Mouse (Mus musculus): ENCODE data around the gene Lcor. TPM values are rescaled to one million over a fixed set of nuclear protein-coding genes. Genes with fewer than 3 reads are reported as not detected.
A peak's percentile ranks its signal among the peaks of the same experiment; 100 is the strongest.

Gene Lcor
- polyA plus RNA-seq, 1 experiment, result 2.4 TPM

- Histone ChIP-seq H3K27me3 (ENCODE audit: control insufficient read depth, insufficient read depth, low read length) (no peaks in the 10 kb centered on the region), H3K4me3 (ENCODE audit: extremely low read depth, insufficient read depth, insufficient read length) (peak overlapping the region; percentile 35), H3K4me1 (ENCODE audit: control insufficient read depth, insufficient read depth, insufficient read length) (peaks cover 5% of the 10 kb centered on the region; the same call in 1 of the 2 replicates), H3K36me3 (ENCODE audit: control insufficient read depth, insufficient read depth, low read length) (no peaks in the 10 kb centered on the region), H3K27ac (ENCODE audit: insufficient read depth, low read length) (no peak overlapping the region)
- WGBS, result 2% methylated on average over 6 of the region's 6 CpGs
- peak; percentile 88; the same call in 1 of the 2 replicates for TF ChIP-seq CTCF (IDR thresholded peaks at IDR 0.05; ENCODE audit: extremely low read depth, insufficient read depth, insufficient read length, insufficient replicate concordance)
- no peak for TF ChIP-seq POLR2A (IDR thresholded peaks at IDR 0.05; ENCODE audit: low read depth, low read length)
- peak; percentile 52 to 70 for DNase-seq (ENCODE audit: low read depth in 1 of 2, low spot score in 2 of 2)
Observed at GRCm38 (mm10) chr19:41442608-41442969, 39.8 kb upstream of the Lcor start.

GRCm38 (mm10) chr19:41444491-41444890 lies 37.9 kb upstream of the Lcor start:
- whole genome bisulfite sequencing, result 82% methylated on average over 8 of the region's 8 CpGs
- TF ChIP-seq CTCF (IDR thresholded peaks at IDR 0.05; ENCODE audit: extremely low read depth, insufficient read depth, insufficient read length, insufficient replicate concordance) (no peak), POLR2A (IDR thresholded peaks at IDR 0.05; ENCODE audit: low read depth, low read length) (no peak)
- no peak for DNase-seq (ENCODE audit: low read depth in 1 of 2, low spot score in 2 of 2)

GRCm38 (mm10) chr19:41445013-41445610 lies 37.3 kb upstream of the Lcor start:
- Histone ChIP-seq H3K36me3 (ENCODE audit: control insufficient read depth, insufficient read depth, low read length) (no peaks in the 10 kb centered on the region), H3K4me3 (ENCODE audit: extremely low read depth, insufficient read depth, insufficient read length) (no peak overlapping the region), H3K4me1 (ENCODE audit: control insufficient read depth, insufficient read depth, insufficient read length) (peaks cover 4% of the 10 kb centered on the region; the same call in 1 of the 2 replicates), H3K27me3 (ENCODE audit: control insufficient read depth, insufficient read depth, low read length) (no peaks in the 10 kb centered on the region), H3K27ac (ENCODE audit: insufficient read depth, low read length) (no peak overlapping the region)
- DNase-seq (ENCODE audit: low read depth in 1 of 2, low spot score in 2 of 2), result no peak
- no peak for TF ChIP-seq POLR2A (IDR thresholded peaks at IDR 0.05; ENCODE audit: low read depth, low read length)
- TF ChIP-seq CTCF (IDR thresholded peaks at IDR 0.05; ENCODE audit: extremely low read depth, insufficient read depth, insufficient read length, insufficient replicate concordance), result no peak
- WGBS, result 65% methylated on average over 10 of the region's 10 CpGs

More at GRCm38 (mm10) chr19:41444491-41444890, 37.9 kb upstream of the Lcor start:
- Histone ChIP-seq H3K36me3 (ENCODE audit: control insufficient read depth, insufficient read depth, low read length) (no peaks in the 10 kb centered on the region), H3K27ac (ENCODE audit: insufficient read depth, low read length) (no peak overlapping the region), H3K4me3 (ENCODE audit: extremely low read depth, insufficient read depth, insufficient read length) (no peak overlapping the region), H3K27me3 (ENCODE audit: control insufficient read depth, insufficient read depth, low read length) (no peaks in the 10 kb centered on the region), H3K4me1 (ENCODE audit: control insufficient read depth, insufficient read depth, insufficient read length) (peaks cover 4% of the 10 kb centered on the region; the same call in 1 of the 2 replicates)

- Histone ChIP-seq H3K27me3 (ENCODE audit: control insufficient read depth, insufficient read depth, low read length) (no peaks in the 10 kb centered on the region), H3K4me3 (ENCODE audit: extremely low read depth, insufficient read depth, insufficient read length) (no peak overlapping the region), H3K4me1 (ENCODE audit: control insufficient read depth, insufficient read depth, insufficient read length) (peaks cover 4% of the 10 kb centered on the region; the same call in 1 of the 2 replicates), H3K27ac (ENCODE audit: insufficient read depth, low read length) (no peak overlapping the region), H3K36me3 (ENCODE audit: control insufficient read depth, insufficient read depth, low read length) (no peaks in the 10 kb centered on the region)
- TF ChIP-seq POLR2A (IDR thresholded peaks at IDR 0.05; ENCODE audit: low read depth, low read length) (no peak), CTCF (IDR thresholded peaks at IDR 0.05; ENCODE audit: extremely low read depth, insufficient read depth, insufficient read length, insufficient replicate concordance) (no peak)
- DNase-seq (ENCODE audit: low read depth in 1 of 2, low spot score in 2 of 2), result peak in 1 of 2 experiments; percentile 14
- whole genome bisulfite sequencing, result 20% methylated on average over 5 of the region's 5 CpGs
Observed at GRCm38 (mm10) chr19:41445723-41446122, 36.7 kb upstream of the Lcor start.

- no peak for TF ChIP-seq POLR2A (IDR thresholded peaks at IDR 0.05; ENCODE audit: low read depth, low read length)
- TF ChIP-seq CTCF (IDR thresholded peaks at IDR 0.05; ENCODE audit: extremely low read depth, insufficient read depth, insufficient read length, insufficient replicate concordance), result no peak
- no peak overlapping the region for H3K4me3 ChIP-seq (ENCODE audit: extremely low read depth, insufficient read depth, insufficient read length)
- no peak overlapping the region for H3K27ac ChIP-seq (ENCODE audit: insufficient read depth, low read length)
- H3K4me1 ChIP-seq (ENCODE audit: control insufficient read depth, insufficient read depth, insufficient read length), result peaks cover 4% of the 10 kb centered on the region; the same call in 1 of the 2 replicates
- DNase-seq (ENCODE audit: low read depth in 1 of 2, low spot score in 2 of 2), result no peak
- H3K27me3 ChIP-seq (ENCODE audit: control insufficient read depth, insufficient read depth, low read length), result no peaks in the 10 kb centered on the region
- H3K36me3 ChIP-seq (ENCODE audit: control insufficient read depth, insufficient read depth, low read length), result no peaks in the 10 kb centered on the region
- 89% methylated on average over 2 of the region's 2 CpGs for whole genome bisulfite sequencing
Observed at GRCm38 (mm10) chr19:41447166-41447565, 35.3 kb upstream of the Lcor start.

GRCm38 (mm10) chr19:41447760-41448159 lies 34.7 kb upstream of the Lcor start:
- H3K4me3 ChIP-seq (ENCODE audit: extremely low read depth, insufficient read depth, insufficient read length), result no peak overlapping the region
- 91% methylated on average over 2 of the region's 2 CpGs for WGBS
- DNase-seq (ENCODE audit: low read depth in 1 of 2, low spot score in 2 of 2), result no peak
- H3K27me3 ChIP-seq (ENCODE audit: control insufficient read depth, insufficient read depth, low read length), result no peaks in the 10 kb centered on the region
- H3K36me3 ChIP-seq (ENCODE audit: control insufficient read depth, insufficient read depth, low read length), result no peaks in the 10 kb centered on the region
- H3K4me1 ChIP-seq (ENCODE audit: control insufficient read depth, insufficient read depth, insufficient read length), result peaks cover 4% of the 10 kb centered on the region; the same call in 1 of the 2 replicates
- TF ChIP-seq CTCF (IDR thresholded peaks at IDR 0.05; ENCODE audit: extremely low read depth, insufficient read depth, insufficient read length, insufficient replicate concordance) (no peak), POLR2A (IDR thresholded peaks at IDR 0.05; ENCODE audit: low read depth, low read length) (no peak)
- no peak overlapping the region for H3K27ac ChIP-seq (ENCODE audit: insufficient read depth, low read length)

- DNase-seq (ENCODE audit: low read depth in 1 of 2, low spot score in 2 of 2), result no peak
- Histone ChIP-seq H3K4me1 (ENCODE audit: control insufficient read depth, insufficient read depth, insufficient read length) (peaks cover 4% of the 10 kb centered on the region; the same call in 1 of the 2 replicates), H3K36me3 (ENCODE audit: control insufficient read depth, insufficient read depth, low read length) (no peaks in the 10 kb centered on the region), H3K27me3 (ENCODE audit: control insufficient read depth, insufficient read depth, low read length) (no peaks in the 10 kb centered on the region), H3K27ac (ENCODE audit: insufficient read depth, low read length) (no peak overlapping the region), H3K4me3 (ENCODE audit: extremely low read depth, insufficient read depth, insufficient read length) (no peak overlapping the region)
- 77% methylated on average over 7 of the region's 7 CpGs for WGBS
- TF ChIP-seq CTCF (IDR thresholded peaks at IDR 0.05; ENCODE audit: extremely low read depth, insufficient read depth, insufficient read length, insufficient replicate concordance) (no peak), POLR2A (IDR thresholded peaks at IDR 0.05; ENCODE audit: low read depth, low read length) (no peak)
Observed at GRCm38 (mm10) chr19:41449415-41450075, 32.9 kb upstream of the Lcor start.
